Mouse (Mus musculus): ENCODE data around the gene Svop. TPM values are rescaled to one million over a fixed set of nuclear protein-coding genes. Genes with fewer than 3 reads are reported as not detected.

Svop gene
- polyA plus RNA-seq, 1 experiment from 2014 or later = 0.08 TPM

DNA sequence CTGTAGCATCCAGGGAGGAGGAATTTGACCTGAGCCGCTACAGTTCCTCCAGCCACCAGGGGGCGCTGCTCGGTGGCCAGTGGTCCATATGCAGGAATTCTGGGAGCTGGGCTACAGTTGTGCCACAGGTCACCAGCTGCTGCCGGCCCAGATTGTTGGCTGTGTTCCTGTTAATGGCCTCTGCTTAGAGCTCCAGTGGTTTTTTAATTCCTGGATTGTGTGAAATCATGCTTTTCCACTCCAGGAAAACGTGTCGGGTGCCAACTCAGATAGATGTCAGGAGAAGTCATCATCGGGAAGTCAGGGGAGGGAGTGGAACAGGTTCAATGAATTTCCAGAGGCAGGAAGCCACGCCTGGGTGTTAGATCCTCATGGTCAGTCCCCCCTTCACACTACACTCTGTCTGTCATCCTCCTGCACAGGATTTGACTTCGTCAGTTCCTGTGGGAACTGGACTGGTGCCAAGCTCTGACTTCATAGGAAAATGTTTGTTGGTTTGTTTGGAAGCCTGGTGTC is 39.1 kb downstream of the Svop start:
- Histone ChIP-seq H3K4me3 (replicated peaks; ENCODE audit: low read depth, low read length) (no peak overlapping the region), H3K4me2 (ENCODE audit: low read length) (peak overlapping the region; percentile 41), H3K9ac (ENCODE audit: low read depth, low read length) (no peak overlapping the region), H3K9me3 (replicated peaks; ENCODE audit: low read length) (no peaks in the 10 kb centered on the region), H3K27ac (peak overlapping the region; percentile 51; the same call in 1 of the 2 replicates), H3K27me3 (ENCODE audit: insufficient read depth, low read length) (no peaks in the 10 kb centered on the region), H3K4me1 (replicated peaks; ENCODE audit: insufficient read depth, low read length) (0 out of 2 replicates have a peak, but pooled peaks cover 3% of the 10 kb centered on the region), H3K36me3 (ENCODE audit: insufficient read depth, low read length) (no peaks in the 10 kb centered on the region)
- 16% methylated on average over 9 of the region's 9 CpGs for WGBS
- ATAC-seq (replicated peaks; ENCODE audit: low FRiP score, low read depth) = no peak; the same call in 1 of the 2 replicates
- peak; percentile 94 for TF ChIP-seq CTCF (IDR thresholded peaks at IDR 0.05; ENCODE audit: low read depth)
- peak; percentile 84 for DNase-seq (ENCODE audit: low spot score)

DNA sequence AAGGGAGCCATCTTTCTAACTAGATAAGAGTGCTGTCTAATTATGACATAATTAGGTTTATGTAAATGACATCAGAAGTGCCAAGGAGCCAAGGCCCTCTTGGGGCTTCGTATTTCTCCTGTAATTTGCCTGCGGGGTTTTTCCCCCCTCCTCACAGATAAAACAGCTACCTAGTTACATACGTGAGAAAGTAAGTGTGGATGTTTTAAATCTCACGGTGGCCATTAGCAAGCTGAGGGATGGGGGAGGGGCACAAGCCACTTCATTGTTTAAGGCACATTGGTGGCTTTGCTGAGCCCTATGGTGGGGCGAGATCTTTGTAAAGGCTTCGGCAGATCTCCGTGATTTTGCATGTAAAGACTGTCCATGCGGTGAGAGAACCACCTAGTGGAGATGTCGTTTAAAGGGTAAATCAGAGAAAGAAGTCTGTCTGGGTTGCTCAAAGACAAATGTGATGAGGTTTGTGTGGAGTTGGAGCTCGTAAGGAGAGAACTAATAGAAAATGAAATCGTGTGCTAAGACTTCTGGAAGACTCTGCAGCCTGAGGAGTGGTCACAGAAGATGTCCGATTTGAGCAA is 42.5 kb downstream of the Svop start:
- 54% methylated on average over 12 of the region's 12 CpGs for WGBS
- peak; percentile 35; the same call in 1 of the 2 replicates for TF ChIP-seq CTCF (IDR thresholded peaks at IDR 0.05; ENCODE audit: low read depth)
- ATAC-seq (replicated peaks; ENCODE audit: low FRiP score, low read depth) (no peak), DNase-seq (ENCODE audit: low spot score) (no peak)
- Histone ChIP-seq H3K4me3 (replicated peaks; ENCODE audit: low read depth, low read length) (no peak overlapping the region), H3K27me3 (ENCODE audit: insufficient read depth, low read length) (no peaks in the 10 kb centered on the region), H3K9me3 (replicated peaks; ENCODE audit: low read length) (no peaks in the 10 kb centered on the region), H3K27ac (no peak overlapping the region), H3K36me3 (ENCODE audit: insufficient read depth, low read length) (no peaks in the 10 kb centered on the region), H3K9ac (ENCODE audit: low read depth, low read length) (no peak overlapping the region), H3K4me2 (ENCODE audit: low read length) (no peak overlapping the region), H3K4me1 (replicated peaks; ENCODE audit: insufficient read depth, low read length) (0 out of 2 replicates have a peak, but pooled peaks cover 3% of the 10 kb centered on the region)

DNA sequence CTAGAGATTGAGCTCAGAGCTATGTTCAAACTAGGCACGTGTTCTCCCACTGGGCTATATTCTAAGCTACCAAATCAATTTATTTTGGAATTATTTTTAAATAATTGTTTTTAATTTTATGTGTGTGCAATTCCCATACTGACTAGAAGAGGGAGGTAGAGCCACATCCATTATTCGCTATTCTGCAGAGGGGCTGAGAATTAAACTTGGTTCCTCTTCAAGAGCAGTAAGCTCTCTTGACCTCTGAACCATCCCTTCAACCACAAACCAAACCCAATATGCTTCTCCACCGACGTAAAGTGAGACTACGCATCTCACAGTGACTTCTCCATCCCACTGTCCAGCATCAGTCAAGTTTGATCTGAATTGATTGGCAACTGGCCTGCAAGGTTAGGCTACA is 44.2 kb downstream of the Svop start:
- no peak for DNase-seq (ENCODE audit: low spot score)
- ATAC-seq (replicated peaks; ENCODE audit: low FRiP score, low read depth) = no peak
- H3K9me3 ChIP-seq (replicated peaks; ENCODE audit: low read length) = no peaks in the 10 kb centered on the region
- no peak overlapping the region for H3K27ac ChIP-seq
- H3K4me2 ChIP-seq (ENCODE audit: low read length) = no peak overlapping the region
- 0 out of 2 replicates have a peak, but pooled peaks cover 3% of the 10 kb centered on the region for H3K4me1 ChIP-seq (replicated peaks; ENCODE audit: insufficient read depth, low read length)
- no peak for TF ChIP-seq CTCF (IDR thresholded peaks at IDR 0.05; ENCODE audit: low read depth)
- H3K9ac ChIP-seq (ENCODE audit: low read depth, low read length) = no peak overlapping the region
- no peaks in the 10 kb centered on the region for H3K27me3 ChIP-seq (ENCODE audit: insufficient read depth, low read length)
- no peak overlapping the region for H3K4me3 ChIP-seq (replicated peaks; ENCODE audit: low read depth, low read length)
- H3K36me3 ChIP-seq (ENCODE audit: insufficient read depth, low read length) = no peaks in the 10 kb centered on the region
- WGBS = 77% methylated on average over 5 of the region's 5 CpGs

GRCm38 (mm10) chr5:114046604-114047003 is 44.8 kb downstream of the Svop start:
- Histone ChIP-seq H3K36me3 (ENCODE audit: insufficient read depth, low read length) (no peaks in the 10 kb centered on the region), H3K27me3 (ENCODE audit: insufficient read depth, low read length) (no peaks in the 10 kb centered on the region), H3K9me3 (replicated peaks; ENCODE audit: low read length) (no peaks in the 10 kb centered on the region), H3K4me1 (replicated peaks; ENCODE audit: insufficient read depth, low read length) (0 out of 2 replicates have a peak, but pooled peaks cover 1% of the 10 kb centered on the region), H3K4me2 (ENCODE audit: low read length) (no peak overlapping the region), H3K9ac (ENCODE audit: low read depth, low read length) (no peak overlapping the region), H3K27ac (no peak overlapping the region), H3K4me3 (replicated peaks; ENCODE audit: low read depth, low read length) (no peak overlapping the region)
- TF ChIP-seq CTCF (IDR thresholded peaks at IDR 0.05; ENCODE audit: low read depth) = peak; percentile 52
- 51% methylated on average over 3 of the region's 3 CpGs for WGBS
- DNase-seq (ENCODE audit: low spot score) (no peak), ATAC-seq (replicated peaks; ENCODE audit: low FRiP score, low read depth) (no peak)

GRCm38 (mm10) chr5:114046151-114046550 is 45.2 kb downstream of the Svop start:
- Histone ChIP-seq H3K27ac (no peak overlapping the region), H3K27me3 (ENCODE audit: insufficient read depth, low read length) (no peaks in the 10 kb centered on the region), H3K36me3 (ENCODE audit: insufficient read depth, low read length) (no peaks in the 10 kb centered on the region), H3K4me3 (replicated peaks; ENCODE audit: low read depth, low read length) (no peak overlapping the region), H3K4me2 (ENCODE audit: low read length) (no peak overlapping the region), H3K4me1 (replicated peaks; ENCODE audit: insufficient read depth, low read length) (no peaks in the 10 kb centered on the region), H3K9me3 (replicated peaks; ENCODE audit: low read length) (no peaks in the 10 kb centered on the region), H3K9ac (ENCODE audit: low read depth, low read length) (no peak overlapping the region)
- no peak for DNase-seq (ENCODE audit: low spot score)
- ATAC-seq (replicated peaks; ENCODE audit: low FRiP score, low read depth) = no peak
- 58% methylated on average over 3 of the region's 3 CpGs for WGBS
- no peak for TF ChIP-seq CTCF (IDR thresholded peaks at IDR 0.05; ENCODE audit: low read depth)

- Histone ChIP-seq H3K9ac (ENCODE audit: low read depth, low read length) (no peak overlapping the region), H3K27me3 (ENCODE audit: insufficient read depth, low read length) (no peaks in the 10 kb centered on the region), H3K9me3 (replicated peaks; ENCODE audit: low read length) (no peaks in the 10 kb centered on the region), H3K36me3 (ENCODE audit: insufficient read depth, low read length) (no peaks in the 10 kb centered on the region), H3K27ac (no peak overlapping the region), H3K4me3 (replicated peaks; ENCODE audit: low read depth, low read length) (no peak overlapping the region), H3K4me1 (replicated peaks; ENCODE audit: insufficient read depth, low read length) (no peaks in the 10 kb centered on the region), H3K4me2 (ENCODE audit: low read length) (no peak overlapping the region)
- TF ChIP-seq CTCF (IDR thresholded peaks at IDR 0.05; ENCODE audit: low read depth) = peak; percentile 78
- peak; percentile 56 for DNase-seq (ENCODE audit: low spot score)
- ATAC-seq (replicated peaks; ENCODE audit: low FRiP score, low read depth) = no peak
- 50% methylated on average over 1 of the region's 1 CpGs for WGBS
Measured at GRCm38 (mm10) chr5:114045134-114045533, 46.2 kb downstream of the Svop start.

Data from kidney, postnatal 0 days (tissue).